Mouse (Mus musculus) adrenal gland, adult (tissue): ENCODE measurements around the gene Ets2.

ENCODE experiments used
- DNase-seq, 2 experiments: peaks; one replicate each; pipeline ENCODE4 v3.0.0; 2022 to 2023; ENCODE audit warnings: low spot score in 1 of 2; ENCODE audit not compliant: inconsistent age in 2 of 2

Ets2 gene

DNA sequence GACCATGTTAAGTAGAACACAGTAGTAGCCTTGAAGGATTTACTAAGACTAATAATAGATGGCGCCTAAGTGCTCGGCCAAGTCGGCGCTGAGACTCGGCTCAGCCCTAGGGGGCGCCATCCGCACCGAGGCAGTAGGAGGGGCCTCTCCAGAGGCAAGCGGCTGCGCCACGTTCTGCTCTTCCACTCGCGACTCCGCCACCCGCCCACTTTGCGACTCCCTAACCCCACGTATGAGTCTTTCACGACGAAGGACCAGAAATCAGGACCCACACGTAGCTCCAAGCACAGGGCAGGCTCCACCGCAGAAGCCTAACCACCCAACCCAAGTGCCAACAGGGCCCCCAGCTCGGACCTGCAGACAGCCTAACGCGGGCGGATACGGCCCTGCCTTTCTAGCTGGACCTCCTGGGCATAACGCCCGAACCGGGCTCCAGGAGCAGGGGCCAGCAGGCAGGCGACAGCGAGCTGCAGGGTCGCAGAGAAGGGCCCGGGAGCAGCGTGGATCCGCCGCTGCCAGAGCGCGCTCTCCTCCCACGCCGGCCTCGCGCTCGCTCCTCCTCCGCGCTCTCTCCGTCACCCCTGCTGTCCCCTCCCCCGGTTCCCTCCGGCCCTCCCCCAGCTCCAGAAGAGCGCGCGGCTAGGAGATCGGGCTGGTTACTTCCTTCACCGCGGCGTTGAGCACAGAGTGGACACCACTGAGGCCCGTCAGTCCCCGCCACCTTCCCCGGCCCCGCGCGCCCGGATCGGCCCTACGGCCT, at the start of gene Ets2:
TSS of gene Ets2 (plus strand) at position 274 of the 760 bp plus-strand sequence.
- DNase-seq, result peak; percentile 92 to 98

DNA sequence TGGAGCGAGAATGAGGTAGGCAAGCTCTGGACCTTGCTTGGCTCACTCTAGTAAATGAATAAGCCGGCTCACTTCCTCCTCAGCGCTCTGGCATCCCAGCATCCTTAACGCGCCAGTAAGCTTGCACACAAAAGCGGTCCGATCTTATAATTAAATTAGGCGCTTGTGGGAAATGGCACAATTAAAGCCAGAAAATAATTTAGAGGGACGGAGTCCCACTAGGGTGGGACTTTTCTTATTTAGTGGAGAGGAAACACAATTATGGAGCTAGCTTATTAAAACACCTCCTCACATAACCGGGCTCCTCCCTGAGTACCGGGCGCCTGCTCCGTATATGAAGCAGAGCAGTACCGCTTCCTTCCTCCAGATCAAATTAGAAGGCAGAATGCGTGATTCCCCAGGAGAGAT, 47.7 kb upstream of the Ets2 start:
- DNase-seq, result no peak

DNA sequence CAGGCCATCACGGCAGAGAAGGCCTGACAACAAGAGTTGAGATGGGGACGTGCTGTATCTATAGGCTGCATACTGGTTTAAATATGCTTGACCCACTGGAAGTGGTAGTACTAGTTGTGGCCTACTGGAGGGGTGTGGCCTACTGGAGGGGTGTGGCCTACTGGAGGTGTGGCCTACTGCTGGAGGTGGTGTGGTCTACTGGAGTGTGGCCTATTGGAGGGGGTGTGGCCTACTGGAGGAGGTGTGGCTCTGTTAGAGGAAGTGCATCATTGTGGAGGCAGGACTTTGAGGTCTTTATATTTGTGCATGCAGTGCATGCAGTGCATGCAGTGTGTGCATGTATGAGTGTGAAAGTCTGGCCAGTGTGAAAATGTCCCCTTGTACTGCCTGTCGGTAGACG, 45.3 kb upstream of the Ets2 start:
- no peak for DNase-seq

DNA sequence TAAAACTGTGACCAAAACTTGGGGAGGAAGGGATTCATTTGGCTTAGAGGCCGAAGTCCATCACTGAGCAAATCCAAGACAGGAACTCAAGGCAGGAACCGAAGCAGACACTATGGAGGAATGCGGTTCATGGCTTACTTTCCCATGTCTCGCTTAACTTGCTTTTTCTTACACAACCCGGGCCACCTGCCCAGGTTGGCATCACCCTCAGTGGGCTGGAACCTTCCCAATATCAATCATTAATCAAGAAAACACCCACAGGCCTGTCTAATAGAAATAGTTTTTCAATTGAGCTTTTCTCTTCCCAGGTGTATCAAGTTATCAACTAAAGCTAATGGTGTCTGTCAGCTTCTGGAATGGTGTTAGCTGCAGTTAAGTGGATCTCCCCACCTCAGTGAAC, 44.7 kb upstream of the Ets2 start:
- no peak for DNase-seq

DNA sequence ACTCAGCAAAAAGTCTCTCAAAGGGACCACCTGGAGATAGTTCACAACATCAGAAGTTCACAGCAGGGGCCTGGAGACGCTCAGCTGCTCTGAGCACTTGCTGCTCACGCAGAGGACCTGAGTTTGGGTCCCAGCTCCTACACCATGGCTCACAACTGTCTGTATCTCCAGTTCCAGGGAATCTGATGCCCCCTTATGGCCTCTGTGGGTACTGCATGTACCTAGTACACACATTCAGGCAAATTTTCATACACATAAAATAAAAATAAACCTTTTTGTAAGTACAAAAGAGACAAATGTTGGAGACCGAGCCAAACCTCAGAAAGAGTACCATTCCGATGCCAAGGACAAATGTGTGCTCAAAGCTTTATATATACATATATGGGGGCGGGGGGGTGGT, 44.1 kb upstream of the Ets2 start:
- DNase-seq, result no peak

DNA sequence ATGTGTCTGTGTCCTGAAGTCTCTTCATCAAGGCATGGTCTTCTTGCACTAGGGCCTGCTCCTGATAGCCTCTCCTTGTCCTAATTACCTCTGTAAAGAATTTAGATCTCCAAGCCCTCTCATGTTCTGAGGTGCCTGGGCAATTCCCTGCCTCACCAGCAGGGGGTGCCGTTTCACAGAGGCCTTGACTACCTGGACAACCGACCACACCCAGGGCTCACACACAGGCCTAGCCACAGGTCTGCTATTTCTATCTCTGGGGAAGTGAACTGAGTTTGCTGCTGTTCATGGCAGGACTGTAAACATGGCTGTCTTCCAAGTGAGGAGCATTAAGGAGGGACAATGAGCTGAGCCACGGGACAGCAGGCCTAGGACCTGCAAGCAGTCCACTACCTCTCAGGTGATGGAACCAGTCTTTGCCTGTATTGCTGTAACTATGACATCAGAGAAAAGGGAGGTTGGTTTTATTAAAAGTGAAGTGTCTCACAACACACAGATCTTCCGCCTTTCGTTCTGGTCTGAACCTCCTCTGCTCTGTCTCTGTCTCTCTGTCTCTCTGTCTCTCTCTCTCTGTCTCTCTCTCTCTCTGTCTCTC, 42.9 kb upstream of the Ets2 start:
- DNase-seq, result peak; percentile 52 to 82

DNA sequence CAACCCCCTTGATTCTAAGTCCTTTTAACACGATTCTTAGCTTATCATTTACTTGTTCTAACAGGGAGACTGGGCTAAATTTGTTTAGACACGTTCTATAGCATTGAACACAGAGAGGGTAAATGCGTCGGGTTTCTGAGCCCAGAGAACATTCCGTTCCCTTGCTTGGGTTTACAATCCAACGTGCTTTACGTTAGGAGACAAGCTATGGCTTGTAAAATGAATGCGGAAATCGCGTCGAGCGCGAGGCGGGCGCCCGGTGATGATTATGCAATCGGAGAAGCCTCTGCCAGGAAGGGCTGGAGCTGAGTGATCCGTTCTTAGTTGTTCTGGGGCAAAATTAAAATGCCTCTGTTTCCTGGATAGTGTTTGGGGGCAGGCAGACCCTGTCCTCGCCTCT, 42.4 kb upstream of the Ets2 start:
- no peak for DNase-seq

DNA sequence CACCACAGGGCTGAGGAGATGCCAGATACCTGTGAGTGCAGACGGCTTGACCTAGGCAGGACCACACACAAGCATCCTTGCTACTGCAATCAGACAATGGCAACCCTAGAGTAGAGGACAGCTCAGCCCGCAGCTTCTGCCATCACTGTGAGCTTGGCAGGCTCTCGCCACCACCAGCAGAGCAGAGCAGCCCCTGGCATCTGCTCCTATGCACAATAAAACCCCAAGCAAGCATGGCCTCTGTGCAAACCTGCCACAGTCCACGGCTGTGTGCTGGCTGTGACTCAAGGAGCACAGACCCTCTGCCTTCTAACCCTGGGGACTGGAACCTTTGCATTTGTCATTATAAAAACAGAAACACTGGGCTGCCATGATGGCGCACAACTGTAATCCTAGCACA, 41.0 kb upstream of the Ets2 start:
- DNase-seq, result no peak

DNA sequence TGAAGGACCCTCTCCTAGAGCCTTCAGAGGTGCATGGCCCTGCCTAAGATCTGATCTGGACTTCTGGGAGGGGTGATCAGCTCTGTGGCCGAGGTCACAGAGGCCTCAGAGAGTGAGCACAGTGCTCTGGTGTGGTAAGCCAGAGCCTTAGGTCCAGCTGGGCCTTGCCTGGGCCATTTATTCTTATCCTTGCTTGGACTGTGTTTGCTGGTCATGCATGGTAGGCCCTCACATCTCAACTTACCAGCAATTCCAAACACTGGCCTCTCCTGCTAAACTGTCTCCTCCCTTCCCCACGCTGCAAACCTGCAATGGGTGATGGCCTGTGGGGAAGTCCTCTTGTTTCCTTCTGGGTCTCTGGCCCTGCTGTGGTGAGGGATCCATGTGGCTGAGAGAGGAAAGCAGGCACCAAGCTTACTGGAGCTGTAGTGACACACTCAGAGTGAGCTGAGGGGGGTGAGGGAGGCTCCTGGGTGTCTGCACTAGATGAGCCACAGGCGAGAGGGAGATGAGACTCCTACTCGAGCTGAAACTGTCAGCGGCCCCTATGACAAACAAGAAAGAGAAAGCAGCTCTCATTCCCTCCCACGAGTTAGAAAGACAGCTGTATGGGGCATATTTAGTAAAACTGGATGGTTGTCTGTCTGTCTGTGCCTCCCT, 36.3 kb upstream of the Ets2 start:
- no peak for DNase-seq

DNA sequence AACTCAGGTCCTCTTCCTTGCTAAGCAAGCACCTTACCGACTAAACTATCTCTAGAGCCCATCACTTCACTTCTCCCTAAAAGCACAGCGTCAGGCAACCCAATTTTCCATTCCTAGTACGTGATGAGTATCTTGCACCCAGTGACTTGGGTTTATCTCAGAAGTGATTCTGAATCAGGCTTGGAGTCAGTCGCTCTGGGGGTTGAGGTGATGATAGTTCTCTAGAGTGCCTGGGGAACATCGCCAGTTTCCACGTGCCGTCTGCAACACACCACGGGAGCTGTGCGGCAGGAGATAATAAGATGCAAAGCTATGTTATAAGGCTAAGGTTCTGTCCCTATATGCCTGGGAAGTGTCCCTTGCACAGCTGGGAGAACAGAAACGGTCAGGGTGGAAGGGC, 35.6 kb upstream of the Ets2 start:
- DNase-seq, result no peak

DNA sequence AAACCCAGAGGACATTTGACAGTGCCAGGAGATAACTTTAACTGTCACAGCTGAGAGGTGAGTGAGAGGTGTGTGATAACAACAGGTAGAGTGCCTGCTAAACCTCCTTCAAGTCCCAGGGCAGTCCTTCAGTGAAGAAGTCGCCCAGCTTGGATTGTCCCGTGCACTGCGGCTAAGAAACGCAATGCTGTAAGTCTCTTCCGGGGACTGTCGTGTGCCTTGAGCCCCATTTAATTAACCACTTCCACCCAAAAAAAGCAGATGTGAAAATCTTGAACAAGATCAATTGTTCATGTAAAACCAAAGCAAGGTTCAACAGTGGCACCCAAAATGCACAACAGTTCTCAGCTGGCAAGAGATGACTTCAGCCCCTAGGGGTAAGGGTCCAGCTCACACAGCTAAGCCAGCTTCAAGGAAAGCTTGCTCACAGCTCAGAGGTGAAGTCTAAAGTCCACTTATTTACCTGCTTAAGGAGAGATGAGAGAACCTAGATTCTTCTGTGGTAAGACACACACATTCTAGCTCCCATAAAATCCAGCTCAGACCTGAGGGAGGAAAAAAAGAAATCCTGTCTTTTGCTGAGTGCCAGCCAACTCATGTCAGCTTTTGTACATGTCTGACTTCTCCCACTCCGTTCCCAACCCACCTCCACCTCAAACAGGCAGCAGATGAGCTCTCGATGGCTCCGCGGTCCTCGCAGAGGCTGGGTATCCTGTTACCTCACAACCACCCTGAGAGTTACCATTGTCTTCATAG, 34.3 kb upstream of the Ets2 start:
- no peak for DNase-seq

DNA sequence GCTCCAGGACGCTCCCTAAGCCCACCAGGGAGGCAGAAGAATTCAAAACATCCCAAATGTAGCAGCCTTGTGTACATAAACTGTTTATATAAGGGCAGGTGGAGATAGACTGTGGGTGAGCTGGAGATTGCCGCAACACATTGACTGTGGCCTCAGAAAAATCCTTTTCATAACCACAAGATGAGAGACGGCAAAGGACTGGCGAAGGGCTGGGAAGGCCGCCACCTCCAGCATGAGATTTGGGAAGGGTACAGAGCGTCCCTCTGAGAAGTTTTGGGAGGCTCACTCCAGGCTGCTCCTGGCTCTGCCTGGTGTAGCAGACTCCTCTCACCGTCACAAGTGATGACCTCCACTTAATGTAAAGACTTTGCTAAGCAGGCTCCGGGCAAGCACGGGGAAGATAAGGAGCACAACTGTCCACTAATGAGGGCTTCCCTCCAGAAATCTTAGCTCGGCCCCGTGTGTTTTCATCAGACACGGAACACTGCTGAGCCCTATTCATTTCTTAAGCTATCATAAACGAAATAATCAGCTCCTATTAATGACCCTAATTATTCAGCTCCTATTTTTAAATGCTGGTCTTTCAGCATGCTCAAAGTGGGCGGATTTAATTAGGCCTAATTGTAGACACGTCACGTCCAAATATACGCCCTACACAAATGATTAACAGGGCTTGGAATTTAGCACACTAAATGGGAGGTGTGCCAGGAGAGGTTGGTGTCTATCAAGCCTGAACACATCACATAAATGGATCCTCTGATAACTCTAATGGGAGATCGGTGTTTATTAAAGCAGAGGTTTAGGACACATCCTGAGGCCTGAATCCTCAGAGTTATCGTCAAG, 33.5 kb upstream of the Ets2 start:
- DNase-seq, result no peak

DNA sequence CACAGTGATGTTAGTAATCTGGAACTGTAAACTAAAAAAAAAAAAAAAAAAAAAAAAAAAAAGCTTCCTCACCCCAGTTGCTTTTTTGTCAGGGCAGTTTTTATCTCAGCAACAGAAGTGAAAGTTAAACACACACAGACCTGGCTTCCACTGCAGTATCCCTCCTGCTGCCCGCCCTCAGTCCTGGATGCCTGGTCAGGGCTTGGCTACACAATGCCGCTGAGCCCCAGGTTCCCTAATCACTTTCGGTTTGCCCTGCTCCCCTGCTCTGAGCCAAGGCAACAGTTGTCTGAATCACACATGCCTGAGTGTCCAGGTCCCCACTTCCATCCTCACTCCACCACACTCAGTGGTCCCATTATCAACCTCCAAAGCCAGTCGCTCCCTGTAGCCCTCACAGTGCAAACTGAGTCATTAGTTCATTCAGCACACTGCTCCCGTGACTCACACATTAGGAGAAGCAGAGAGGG, 27.4 kb upstream of the Ets2 start:
- DNase-seq, result peak; percentile 11 to 52

DNA sequence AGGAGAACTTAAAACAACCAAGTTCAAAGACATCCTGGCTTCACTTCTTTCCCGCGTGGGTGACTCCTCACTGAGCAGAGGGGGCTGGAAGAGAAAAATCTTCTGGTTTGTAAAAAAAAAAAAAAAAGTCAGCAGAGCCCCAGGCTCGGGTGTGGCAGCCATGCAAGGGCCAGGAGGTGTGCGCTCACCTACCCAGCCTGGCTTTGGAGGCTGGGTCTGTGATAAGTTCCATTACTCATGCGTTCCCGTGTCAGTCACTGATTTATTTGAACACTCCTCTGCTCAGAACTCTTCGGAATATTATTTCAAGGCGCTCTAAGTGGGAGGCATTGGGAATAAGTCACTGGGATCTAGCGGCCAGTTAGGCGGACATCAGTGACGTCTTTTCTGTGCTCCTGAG, 26.7 kb upstream of the Ets2 start:
- DNase-seq, result peak; percentile 19 to 53

DNA sequence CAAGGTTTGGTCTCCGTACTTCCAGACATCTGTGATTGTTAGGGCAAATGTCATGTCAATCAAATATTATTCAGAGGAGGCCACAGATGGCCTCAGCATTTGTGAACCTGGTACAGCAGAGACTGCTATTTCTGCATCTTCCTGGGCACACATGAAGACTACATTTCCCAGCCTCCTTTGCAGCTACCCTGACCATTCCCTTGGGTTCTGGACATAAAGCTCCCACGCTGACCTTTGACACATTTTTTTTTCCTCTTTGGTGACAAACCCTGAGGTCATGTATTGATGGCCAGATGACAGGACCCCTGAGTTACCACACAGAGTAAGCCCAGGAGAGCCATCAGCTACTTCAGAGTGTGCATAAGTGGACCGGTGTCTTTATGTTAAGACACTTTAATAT, 25.2 kb upstream of the Ets2 start:
- DNase-seq, result no peak

DNA sequence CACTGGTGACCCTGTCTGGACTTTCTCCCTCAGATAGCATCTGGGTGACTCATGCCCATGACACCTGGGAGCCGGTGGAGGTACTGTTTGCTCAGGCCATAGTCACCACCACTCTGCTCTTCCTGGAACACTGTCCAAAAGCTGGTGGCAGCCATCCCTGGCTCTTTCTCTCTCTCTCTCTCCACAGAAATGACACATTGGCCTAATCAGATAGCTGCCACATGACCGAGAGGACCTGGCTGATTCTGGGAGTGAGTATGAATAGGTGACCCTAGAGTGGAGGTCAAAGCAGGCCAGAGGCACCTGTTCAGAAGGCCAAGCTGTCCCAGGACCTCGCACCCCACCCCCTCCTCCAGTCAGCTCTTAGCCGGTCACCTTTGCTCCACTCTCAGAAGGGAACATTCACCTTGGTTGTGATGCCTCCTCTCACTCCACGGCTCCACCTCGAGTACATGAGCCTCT, 19.4 kb upstream of the Ets2 start:
- no peak for DNase-seq

DNA sequence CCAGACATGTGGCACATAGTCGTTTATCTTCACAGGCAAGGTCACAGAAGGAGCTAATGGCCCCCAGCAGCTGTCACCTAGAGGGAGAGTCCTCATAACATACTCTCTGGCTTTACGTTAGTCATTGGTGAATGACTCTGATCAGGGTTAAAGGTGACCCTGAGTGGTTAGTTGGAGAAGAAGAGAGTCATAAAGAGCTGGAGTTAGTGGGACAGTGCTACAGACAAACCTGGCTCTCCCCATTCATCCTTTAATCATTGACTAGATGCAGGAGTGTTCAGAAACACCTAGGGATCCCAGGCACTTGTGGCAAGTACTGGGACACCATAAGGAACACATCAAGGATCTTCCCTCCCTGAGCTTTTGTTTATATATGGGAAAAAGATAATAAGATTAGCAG, 16.1 kb upstream of the Ets2 start:
- DNase-seq, result no peak

DNA sequence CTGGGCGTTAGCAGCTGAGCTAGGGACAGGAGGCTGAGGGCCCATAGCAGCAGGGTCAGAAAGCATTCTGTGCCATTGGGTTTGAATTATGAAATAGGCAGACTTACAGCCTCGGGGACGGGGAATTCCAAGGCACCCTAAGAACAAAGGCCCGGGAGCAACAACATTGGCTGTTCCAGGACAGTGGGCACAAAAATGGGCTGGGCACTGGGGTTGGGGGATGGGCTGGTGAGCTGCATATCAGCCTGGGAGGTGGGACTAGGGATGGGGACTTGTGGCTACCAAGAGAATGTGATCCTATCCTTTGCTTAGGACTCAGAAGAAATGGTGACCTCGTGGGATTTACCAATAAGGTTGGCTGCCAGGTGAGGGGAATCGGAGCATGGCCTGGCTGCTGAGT, 15.6 kb upstream of the Ets2 start:
- DNase-seq, result no peak

DNA sequence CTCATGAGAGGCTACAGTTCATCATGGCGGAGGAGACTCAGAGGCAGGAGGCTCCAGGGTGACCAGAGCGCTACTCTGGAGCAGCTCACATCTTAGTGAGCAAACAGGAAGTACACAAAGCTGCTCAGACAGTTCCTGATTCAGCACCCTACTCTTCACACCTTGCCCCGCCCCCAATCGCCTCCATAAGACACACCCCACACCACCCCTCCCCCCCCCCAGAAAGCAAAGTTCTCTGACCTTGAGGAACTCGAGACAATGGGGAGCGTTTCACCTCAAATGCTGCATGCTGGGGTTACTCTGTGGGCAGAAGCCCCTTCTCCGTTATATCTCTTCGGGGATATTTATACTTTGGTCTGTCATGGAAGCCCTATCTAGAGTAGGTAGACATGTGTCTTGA, 15.0 kb upstream of the Ets2 start:
- no peak for DNase-seq

DNA sequence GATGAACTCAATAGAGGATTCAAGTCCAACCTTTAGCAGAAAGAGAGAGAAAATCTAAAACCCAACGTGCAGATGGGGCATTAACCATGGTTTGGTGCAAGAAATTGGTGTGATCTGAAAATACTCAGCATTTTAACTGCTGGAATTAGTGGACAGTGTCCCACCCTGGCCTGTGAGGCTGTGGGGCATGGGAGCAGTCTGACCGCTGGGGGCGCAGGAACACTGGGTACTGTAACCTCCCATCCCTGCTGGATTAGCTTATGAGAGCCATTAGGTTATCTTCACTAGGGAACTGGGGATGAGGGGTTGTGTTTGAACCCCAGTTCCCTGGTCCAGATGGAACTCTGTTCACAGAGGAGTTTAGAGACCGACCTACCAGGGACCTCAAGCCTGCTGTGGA, 13.9 kb upstream of the Ets2 start:
- DNase-seq, result no peak

DNA sequence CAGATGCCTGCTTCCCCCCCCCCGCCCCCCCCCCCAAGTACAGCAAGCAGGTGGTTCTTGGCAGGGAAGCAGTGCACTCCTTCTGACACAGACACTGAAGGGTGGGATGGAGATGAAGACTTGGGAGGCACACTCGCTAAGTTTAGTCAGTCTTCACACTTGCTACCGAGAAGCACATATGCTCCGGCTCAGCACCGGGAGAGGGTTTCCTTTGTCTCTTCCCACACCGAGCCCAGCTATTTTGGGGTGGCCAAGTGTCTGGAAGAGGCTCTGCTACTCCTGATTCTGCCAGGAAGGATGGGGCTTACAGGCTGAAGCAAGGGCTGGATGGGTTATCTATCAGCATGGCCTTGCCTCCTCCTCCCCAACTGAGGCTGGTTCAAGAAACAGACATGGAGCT, 5.3 kb upstream of the Ets2 start:
- DNase-seq, result no peak
